Mouse (Mus musculus) kidney, adult 18-20 months (tissue): ENCODE data around the gene Scd4.
A peak's percentile ranks its signal among the peaks of the same experiment; 100 is the strongest.

ENCODE experiments used
- DNase-seq: peaks from one replicate; pipeline ENCODE4 v3.0.0; 2021

The Scd4 gene

DNA sequence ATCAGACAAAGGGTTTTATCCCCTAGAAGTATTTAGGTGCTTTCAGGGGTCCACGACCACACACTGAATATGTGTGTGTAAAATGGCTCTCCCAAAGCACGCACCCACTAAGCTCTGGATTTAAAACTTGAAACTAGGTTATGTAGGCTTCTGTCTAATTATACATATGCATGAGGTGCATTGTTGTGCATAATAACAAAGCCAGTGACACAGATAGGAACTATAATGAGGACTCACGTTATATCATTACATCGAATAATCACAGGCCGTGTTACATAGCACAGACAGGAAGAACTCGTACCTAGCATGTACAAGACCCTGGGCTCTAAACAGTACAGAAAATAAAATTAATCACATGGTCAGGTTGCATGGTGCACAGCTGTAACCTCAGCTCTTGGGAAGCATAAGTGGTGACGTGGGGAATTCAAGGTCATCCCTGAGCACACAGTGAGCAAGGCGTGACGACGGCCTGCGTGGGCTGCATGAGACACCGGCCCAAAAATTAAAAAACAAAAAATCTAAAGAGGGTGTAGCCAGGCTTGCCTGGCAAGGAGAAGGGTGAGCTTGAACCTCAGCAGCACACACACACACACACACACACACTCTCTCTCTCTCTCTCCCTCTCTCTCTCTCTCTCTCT lies 49.9 kb downstream of the Scd4 start:
- no peak for DNase-seq

DNA sequence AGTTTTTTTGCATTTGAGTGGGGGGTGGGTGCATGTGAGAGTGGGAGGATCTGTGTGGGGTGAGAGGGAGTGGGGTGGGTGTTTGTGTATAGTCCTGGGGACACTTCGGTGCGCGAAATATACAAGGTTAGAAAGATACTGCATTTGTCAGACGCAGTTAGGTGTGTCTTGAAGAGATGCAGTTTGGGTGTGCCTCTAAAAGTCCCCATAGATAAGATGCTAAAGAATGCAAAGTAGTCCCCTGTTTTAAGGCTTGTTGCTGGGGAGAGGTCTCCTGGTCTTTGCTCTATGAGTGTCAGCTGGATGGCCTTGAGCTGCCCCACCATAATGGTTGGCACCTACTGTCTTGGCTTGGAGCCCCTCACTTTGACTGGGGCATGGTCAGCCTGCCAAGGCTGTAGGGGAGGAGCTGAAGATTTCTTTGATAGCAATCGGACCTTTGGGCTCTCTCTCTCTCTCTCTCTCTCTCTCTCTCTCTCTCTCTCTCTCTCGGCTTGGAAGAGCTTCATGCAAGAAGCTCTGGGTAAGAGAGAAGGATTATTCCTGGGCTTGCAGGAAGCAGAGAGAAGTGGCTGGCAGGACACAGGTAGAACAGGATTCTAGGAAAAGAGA lies 53.1 kb downstream of the Scd4 start:
- DNase-seq: no peak

DNA sequence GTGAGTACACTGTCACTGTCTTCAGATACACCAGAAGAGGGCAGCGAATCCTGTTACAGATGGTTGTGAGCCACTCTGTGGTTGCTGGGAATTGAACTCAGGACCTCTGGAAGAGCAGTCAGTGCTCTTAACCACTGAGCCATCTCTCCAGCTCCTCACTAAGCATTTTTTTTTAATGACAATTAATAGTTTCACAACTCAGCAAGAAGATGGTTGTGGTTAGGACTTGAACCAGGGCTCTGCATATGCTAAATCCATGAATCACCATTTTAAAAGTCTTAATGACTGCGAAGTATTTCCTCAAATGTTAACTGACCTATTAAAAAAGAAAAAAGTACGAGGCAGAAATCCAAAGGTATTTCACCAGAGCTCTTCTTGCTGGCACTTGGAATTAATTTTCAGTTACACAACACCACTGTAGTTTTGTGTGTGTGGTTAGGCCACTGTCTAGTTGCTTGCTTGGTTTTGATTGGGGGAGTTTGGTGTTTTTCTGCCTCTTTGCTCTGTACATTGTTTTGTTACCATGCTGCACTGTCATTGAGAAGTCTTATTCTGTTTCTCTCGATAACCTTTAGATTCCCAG lies 54.3 kb downstream of the Scd4 start:
- no peak for DNase-seq

DNA sequence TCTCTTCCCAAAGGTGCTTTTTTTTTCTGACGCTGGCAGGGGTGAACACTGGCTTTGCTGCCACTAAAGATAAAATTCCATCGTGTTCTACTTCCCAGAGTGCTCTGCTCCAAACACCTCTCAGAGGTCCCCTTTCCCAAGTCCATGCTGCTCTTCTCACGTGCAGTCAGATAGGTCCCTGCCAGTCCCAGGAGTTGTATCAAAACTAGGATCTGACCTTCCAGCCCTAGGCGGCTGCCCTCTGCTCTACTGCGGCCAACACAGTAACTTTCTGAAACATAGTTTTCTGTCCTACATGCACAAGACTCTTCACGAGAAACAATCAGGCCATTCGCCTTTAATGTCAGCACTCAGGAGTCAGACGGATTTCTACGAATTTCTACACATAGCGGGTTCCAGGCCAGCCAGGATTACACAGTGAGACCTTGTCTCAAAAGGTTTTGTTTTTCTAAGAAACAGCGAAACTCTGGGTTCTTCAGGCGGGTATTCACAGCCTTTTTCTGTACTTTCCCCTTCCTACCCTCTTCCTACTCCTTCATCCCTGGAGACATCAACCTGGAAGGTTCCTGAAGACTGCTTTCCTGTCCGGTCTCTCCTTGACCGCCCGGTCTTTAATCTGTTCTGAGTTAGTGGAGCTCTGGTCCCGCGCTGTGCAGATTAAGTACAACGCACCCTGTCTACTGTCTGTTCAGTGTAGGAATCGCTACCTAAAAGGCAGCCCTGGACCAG lies 55.0 kb downstream of the Scd4 start:
- no peak for DNase-seq

DNA sequence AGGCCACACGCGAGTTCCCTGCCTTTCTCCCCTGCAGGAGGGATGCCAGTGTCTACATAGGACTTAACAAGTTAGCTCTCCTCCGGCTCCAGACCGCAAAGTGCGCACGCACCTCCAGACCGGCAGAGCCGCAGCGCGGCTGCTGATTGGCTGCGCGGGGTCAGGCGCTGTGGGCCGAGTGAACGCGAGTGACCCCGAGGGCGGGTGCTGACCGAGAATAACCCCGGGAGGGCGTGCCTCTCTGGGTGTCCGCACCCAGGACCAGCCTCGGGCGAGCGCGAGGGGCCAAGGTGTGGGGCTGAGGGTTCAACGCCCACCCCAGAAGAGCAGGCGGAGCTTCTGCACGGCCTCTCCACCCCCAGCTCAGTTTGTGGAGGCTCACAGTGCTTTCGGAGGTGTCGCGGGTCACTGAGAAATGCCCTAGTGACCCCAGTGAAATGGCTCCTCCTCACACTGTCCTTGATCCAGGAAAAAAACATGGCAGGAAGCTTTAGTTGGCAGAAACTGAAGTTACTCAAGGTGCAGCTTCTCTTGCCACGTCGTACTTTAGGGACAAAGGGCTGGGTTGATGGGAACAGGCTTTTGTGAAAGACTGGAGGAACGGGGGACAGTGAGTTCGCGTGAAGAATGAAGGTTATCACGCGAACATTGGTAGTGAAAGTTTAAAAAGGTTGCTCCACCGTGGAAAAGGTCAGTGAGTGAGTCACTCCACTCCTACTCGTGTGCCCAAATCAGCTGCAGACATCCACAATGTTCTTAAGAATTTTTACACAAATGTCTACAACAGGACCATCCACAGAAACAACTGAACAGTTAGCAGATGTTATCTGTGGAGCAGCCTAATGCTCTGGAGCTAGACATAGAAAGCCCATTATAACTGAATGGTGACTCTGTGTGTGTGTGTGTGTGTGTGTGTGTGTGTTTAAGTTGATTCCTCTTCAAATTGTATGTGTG lies 55.9 kb downstream of the Scd4 start:
- peak; percentile 92 for DNase-seq

DNA sequence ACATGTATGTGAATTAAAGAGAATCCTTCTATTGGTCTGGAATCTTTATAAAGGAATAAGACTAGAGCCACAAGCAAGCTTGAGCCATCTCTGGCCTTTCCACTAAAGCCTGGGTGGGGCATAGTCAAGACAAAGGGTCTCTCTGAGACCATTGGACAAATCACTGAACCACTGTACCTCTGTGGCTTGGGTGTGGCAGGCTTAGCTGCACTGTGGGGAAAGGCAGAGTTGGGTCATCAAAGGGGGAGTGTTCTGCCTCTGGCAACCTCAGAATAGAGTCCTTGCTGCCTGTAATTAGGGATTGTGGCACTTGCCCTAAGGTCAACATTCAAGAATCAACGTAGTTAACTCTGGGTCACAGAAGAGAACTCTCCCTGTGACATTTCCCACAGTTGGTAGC lies 56.6 kb downstream of the Scd4 start:
- DNase-seq: no peak

DNA sequence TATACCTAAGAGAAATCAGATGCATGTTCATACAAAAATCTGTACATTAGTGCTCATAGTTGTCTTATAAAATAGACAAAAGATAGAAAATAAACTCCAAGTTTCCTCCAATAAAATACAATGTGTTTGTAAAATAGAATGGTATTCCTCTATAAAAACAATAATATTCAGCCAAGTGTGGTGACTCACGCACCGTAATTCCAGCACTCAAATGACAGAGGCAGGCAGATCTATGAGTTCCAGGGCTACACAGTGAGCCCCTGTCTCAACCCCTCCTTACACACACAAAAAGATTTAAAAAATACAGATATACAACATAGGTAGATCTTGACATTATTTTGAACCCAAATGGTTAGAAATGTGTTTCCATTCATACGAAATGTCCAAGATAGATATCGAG lies 59.0 kb downstream of the Scd4 start:
- DNase-seq: no peak

DNA sequence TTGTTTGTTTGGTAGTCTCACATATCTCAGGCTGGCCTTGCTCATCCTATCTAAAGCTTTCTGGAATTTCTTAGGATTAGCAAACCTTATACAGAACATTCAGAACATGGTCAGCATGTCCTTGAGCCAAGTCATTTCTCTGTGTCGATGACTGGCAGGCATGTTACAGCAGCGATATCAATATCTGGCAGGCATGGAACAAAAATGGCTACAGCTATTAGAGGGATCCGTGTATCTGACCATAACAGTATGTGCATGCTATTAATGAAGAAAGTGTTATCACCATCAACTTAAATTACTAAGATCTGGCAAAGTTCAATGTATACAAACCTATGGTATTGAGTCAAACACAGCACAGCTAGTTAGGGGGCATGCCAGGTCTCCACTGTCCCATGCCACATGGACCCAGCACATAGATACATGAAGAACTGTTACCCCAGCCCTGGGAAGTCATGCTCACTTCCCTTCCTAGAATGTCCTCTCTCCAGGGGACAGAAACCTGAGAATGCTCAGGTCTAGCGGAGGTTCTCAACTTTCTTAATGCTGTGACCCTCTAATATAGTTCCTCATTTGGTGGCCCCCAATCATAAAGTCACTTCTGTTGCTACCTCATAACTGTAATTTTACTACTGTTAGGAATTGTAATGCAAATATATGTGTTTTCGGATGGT lies 59.6 kb downstream of the Scd4 start:
- DNase-seq: no peak

DNA sequence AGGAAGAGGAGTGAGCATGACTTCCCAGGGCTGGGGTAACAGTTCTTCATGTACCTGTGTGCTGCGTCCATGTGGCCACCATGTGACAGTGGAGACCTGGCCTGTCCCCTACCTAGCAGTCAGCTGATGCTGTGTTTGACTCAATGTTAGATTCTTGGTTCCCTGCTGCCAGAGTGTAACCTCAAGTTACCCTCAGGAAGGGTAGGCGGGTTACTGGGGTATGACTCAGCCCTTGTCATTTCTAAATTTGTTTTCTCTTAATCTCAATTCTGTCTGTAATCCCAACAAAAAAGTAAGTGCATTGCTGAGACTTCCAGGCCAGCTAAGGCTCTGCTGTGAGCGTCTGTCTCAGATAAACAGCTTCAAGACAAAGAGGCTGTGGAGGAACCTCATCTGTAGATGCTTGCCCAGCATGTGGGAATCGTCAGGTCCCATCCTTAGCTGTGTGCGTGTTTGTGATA lies 61.1 kb downstream of the Scd4 start:
- no peak for DNase-seq

DNA sequence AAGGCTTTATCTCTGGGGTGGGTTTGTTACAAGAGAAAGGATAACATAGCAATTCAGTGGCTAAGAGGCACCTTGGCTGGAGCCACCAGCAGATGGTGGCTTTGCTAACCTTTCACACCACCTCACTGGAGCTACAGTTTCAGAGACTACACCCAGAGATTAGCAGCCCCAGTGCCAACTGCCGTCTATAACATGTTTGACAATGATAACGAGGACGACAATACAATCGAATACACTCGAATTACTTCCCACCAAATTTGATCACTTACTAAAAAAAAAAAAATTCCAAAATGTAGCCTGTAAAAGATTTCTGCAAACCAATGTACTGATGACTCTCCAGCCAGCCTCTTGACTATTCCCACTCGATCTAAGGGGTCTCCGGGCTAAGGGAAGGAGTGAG lies 62.1 kb downstream of the Scd4 start:
- no peak for DNase-seq
